Mouse (Mus musculus) bone marrow, adult 2 months (tissue): ENCODE data around the gene Cyp27b1. TPM values are rescaled to one million over a fixed set of nuclear protein-coding genes. Genes with fewer than 3 reads are reported as not detected.
"Not testable (repeated sequence)": the region's sequence is repeated elsewhere in the genome, so short reads cannot be mapped to it uniquely, and the experiment has no call there.

ENCODE experiments used
- H3K27ac ChIP-seq: fragments of 200-500 bp; 2 replicates; pipeline ENCODE4 v1.5.1; 2012; ENCODE audit warnings: low read depth, mild to moderate bottlenecking, control low read depth, inconsistent platforms, low read length; ENCODE audit not compliant: control insufficient read depth, poor library complexity, insufficient read depth
- H3K4me1 ChIP-seq: fragments of 200-500 bp; 2 replicates; pipeline ENCODE4 v1.6.1; 2011; ENCODE audit warnings: low read length; ENCODE audit not compliant: control insufficient read depth, insufficient read depth
- H3K4me3 ChIP-seq: fragments of 200-500 bp; replicated peaks from 2 replicates; pipeline ENCODE3; 2011; ENCODE audit warnings: mild to moderate bottlenecking, low read depth, low read length, control low read depth; ENCODE audit not compliant: control insufficient read depth
- CTCF ChIP-seq: fragments of 200-500 bp; IDR thresholded peaks from 2 replicates; pipeline ENCODE4 v1.5.1; 2011; ENCODE audit warnings: low read length, control low read depth; ENCODE audit not compliant: control insufficient read depth, insufficient read depth
- POLR2A ChIP-seq: fragments of 200-500 bp; IDR thresholded peaks from 2 replicates; pipeline ENCODE4 v1.6.1; 2011; ENCODE audit warnings: low read depth, mild to moderate bottlenecking, control low read depth, low read length, borderline replicate concordance; ENCODE audit not compliant: control insufficient read depth
- WGBS: fragments of 180-500 bp; shearing (Covaris S2); methylation state at CpG from one replicate; pipeline ENCODE4 v1.1.7; 2018; 5-methylcytosine and 5-hydroxymethylcytosine counted together
- polyA plus RNA-seq: library from polyadenylated mRNA; stranded (reverse); fragments of >200 nt; gene quantifications from 2 replicates; pipeline ENCODE4 v1.2.4, GENCODE M21; 2011; ENCODE audit warnings: low replicate concordance; ENCODE audit not compliant: missing spikeins, insufficient read depth, insufficient read length

Cyp27b1 gene
- polyA plus RNA-seq, 1 experiment, result not detected

DNA sequence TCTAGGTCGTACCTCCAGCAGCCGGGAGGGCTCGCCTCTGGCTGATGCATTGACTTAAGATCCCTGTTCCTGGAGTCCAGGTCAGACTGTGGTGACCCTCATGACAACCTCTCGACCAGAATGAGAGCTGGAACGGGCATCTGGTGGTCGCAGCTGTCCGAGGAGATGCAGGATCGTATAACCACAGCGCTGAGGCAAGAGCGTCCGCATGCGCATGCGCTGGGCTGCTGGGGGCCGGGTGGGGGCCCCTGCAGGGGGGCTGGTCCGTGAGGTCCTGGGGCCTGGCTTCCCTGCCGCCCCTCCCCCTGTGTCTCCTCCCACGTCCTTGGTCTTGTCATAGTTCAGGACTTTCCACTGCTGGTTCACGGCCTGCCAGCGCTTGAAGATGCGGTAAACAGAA lies 8.4 kb downstream of the Cyp27b1 start:
- Histone ChIP-seq H3K4me3 (no peak overlapping the region), H3K27ac (no peak overlapping the region), H3K4me1 (peaks cover 1% of the 10 kb centered on the region; the same call in 1 of the 2 replicates)
- no peak for TF ChIP-seq POLR2A
- no peak for TF ChIP-seq CTCF
- WGBS, result 85% methylated on average over 20 of the region's 20 CpGs

DNA sequence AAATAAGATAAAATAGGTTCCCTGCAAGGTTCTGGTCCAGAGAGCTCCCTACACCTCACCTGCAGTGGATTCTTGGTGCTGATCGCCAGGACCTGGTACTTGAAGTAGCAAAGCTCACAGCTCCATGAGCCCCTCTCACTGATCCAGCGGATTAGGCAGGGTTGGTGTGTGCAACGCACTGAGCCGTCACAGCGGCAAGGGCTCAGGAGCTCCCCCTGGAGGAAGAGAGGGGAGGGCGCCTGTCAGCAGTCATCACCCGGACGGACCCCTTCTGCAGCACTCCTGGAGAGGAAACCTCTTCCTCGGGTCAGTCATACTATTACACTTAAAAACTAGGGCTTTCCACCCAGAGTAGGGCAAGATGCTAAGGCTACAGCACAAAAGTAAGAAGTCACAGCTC lies 10.1 kb downstream of the Cyp27b1 start:
- no peak overlapping the region for H3K4me3 ChIP-seq
- under 1% methylated on average over 9 of the region's 9 CpGs for WGBS
- TF ChIP-seq CTCF (peak; percentile 96), POLR2A (no peak)
- no peak overlapping the region for H3K27ac ChIP-seq
- peaks cover 1% of the 10 kb centered on the region; the same call in 1 of the 2 replicates for H3K4me1 ChIP-seq

DNA sequence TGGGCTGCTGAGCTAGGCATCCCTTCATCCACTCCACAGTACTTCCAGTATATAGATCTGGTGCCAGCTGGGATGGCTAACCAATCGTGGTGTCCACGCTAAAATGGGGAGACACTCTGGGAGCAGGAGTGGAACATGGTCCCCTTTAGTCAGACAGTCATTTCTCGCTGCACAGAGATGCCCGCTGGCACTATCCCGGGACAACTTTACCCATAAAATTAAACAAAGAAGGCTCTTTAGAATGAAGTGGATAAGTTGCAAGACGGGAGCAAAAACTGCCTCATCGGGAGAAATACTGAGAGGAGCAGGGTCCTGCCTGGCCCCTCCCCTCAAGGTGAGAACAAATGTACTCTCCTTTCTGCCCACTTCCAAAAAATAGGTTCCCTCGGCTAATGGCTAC lies 10.7 kb downstream of the Cyp27b1 start:
- H3K4me3 ChIP-seq, result no peak overlapping the region
- TF ChIP-seq CTCF (no peak), POLR2A (no peak)
- H3K27ac ChIP-seq, result no peak overlapping the region
- 9% methylated on average over 8 of the region's 8 CpGs for WGBS
- H3K4me1 ChIP-seq, result peaks cover 1% of the 10 kb centered on the region; the same call in 1 of the 2 replicates

DNA sequence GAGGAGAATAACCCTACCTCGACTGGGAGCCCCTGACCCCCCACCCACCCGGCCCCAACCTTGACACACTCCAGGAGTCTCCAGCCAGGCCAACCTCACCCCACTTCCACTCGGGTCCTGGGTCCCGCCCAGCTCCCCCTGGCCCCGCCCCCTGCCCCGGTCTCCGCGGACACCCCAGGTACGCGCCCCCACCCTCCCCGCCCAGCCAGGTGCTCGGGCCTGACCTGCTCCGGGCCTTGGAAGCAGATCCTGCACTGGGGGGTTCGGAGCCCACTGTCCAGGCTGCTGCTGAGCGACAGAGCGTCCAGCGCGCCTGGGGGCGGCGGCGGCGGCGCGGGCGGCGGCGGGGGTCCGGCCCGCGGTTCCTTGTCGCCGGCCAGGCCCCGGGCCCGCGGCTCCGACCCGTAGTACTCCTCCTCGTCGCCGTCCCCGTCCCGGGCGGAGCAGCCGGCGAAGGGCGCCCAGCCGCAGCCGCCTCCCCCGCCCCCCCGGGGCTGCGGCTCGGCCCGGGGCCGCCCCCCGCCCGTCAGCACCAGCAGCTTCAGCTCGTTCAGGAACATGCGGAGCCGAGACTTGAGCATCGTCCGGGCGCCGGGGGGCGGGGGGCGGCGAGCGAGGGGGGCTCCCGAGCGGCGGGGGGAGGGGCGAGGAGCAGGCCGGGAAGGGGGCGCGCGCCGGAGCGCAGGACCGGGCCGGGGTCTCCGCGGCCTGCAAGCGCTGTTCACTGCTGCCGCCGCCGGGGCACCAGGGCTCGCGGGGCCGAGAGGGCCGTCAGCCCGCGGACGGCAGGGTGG lies 11.3 kb downstream of the Cyp27b1 start:
- TF ChIP-seq CTCF (no peak), POLR2A (no peak)
- Histone ChIP-seq H3K27ac (no peak overlapping the region), H3K4me1 (peaks cover 1% of the 10 kb centered on the region; the same call in 1 of the 2 replicates), H3K4me3 (no peak overlapping the region)
- 2% methylated on average over 69 of the region's 92 CpGs for WGBS

DNA sequence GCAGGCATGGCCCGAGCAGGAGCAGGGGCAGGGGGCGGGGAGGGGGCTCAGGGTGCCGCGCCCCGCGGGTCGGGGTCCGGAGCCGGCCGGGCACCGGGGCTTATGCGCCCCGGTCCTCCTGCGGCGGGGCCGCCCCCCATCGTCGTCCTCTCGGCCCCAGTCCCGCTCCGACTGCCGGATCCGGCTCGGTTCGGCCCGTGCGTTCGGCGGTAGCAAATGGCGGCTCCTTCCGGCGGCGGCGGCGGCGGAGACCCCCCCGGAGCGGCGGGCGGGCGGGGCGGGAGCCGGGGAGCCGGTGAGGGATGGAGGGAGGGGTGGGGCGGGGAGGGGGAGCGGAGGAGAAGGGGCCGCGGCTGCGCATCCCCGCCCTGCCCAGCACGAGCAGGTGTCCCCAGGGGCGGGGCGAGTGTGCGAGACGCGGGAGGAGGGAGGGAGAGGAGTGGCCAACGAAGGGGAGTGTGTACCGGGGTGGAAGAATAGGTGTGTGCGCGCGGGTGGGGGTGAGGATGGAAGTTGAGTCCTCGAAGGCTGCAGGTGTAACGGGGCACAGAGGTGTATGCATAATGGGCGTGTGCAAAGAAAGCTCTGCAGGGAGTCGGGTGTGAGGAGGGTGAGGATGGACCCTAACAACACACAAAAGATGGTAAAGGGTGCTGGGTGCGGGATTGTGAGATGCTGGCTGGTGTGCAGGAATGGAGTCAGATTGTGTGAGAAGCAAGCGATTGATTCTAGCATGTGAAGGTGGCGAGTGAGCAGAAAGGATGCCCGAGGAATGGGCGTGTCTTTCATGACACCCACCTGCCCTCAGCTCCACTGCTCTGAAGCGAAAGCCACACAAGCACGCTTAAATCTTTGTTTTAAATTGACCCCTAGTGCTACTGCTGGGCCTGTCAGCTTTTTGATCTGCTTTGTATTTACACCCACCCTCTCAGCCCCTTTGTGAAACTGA lies 12.2 kb downstream of the Cyp27b1 start, which contains the start of gene March9:
Gene March9, minus strand, starts transcription at position 217 of the 949 bp plus-strand sequence.
- TF ChIP-seq POLR2A, result no peak
- no peak for TF ChIP-seq CTCF
- Histone ChIP-seq H3K27ac (no peak within 1 kb of the TSS), H3K4me1 (peaks cover under 1% of the 10 kb centered on the region; the same call in 1 of the 2 replicates), H3K4me3 (peak within 1 kb of the TSS; percentile 21)
- 2% methylated on average over 67 of the region's 72 CpGs for WGBS

DNA sequence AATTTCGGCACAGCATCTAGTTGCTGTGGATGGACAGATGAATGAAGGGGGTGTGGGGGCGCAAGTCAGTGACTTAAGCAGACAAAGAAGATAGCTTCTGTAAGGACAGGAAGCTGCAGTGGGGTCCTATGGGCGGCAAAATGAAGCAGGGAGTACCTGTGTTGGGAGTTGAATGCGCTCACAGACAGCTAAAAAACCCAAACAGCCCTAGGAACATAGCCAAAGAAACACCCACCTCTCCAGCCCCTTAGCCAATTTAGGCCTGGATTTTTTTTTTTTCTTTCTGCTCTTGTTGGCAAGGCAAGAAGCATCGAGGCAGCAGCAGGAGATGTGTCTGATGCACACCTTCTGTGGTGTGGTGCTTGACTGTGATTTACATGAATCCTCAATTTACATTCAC lies 13.0 kb downstream of the Cyp27b1 start:
- Histone ChIP-seq H3K4me3 (no peak overlapping the region), H3K27ac (no peak overlapping the region), H3K4me1 (no peaks in the 10 kb centered on the region; the same call in 1 of the 2 replicates)
- WGBS, result 67% methylated on average over 5 of the region's 5 CpGs
- no peak for TF ChIP-seq POLR2A
- no peak for TF ChIP-seq CTCF

DNA sequence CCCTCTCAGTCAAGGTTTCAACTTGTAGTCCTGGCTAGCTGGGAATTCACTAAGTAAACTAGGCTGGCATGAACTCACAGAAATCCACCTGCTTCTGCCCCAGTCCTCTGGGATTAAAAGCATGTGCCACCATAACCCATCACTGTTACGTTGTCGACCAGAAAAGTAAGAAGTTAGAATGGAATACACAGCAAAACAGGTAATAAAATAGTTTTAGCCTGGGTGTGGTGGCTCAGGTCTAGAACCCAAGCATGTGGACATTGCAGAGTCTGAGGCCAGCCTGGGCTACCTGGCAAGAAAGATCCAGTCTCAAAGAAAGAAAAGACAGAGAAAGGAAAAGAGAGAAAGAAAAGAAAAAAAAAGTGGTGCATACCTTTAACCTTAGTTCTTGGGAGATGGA lies 13.5 kb downstream of the Cyp27b1 start:
- no peak for TF ChIP-seq CTCF
- no peak for TF ChIP-seq POLR2A
- no peak overlapping the region for H3K4me3 ChIP-seq
- no peak overlapping the region for H3K27ac ChIP-seq
- 75% methylated on average over 2 of the region's 2 CpGs for WGBS
- no peaks in the 10 kb centered on the region; the same call in 1 of the 2 replicates for H3K4me1 ChIP-seq

DNA sequence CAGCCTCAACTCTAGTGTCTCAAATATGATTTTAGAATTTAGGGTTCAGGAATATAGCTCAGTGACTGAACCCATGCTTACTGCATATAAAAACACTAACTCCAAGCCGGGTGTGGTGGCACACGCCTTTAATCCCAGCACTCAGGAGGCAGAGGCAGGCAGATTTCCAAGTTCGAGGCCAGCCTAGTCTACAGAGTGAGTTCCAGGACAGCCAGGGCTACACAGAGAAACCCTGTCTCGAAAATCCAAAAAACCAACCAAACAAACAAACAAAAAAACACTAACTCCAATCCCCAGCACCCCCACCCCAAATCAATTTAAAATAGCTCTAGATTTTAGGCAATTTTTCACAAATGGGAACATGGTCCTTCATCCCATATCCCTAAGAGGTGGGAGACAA lies 14.1 kb downstream of the Cyp27b1 start:
- WGBS, result 74% methylated on average over 4 of the region's 4 CpGs
- not testable (repeated sequence) for H3K4me1 ChIP-seq, H3K4me3 ChIP-seq, H3K27ac ChIP-seq
